Mouse (Mus musculus) erythroblast, embryonic 14.5 days (primary cell): Measurements from ENCODE around the gene Gfy.

ENCODE experiments used
- GATA1 ChIP-seq: IDR thresholded peaks from 2 replicates; pipeline ENCODE4 v1.6.1; 2012; ENCODE audit warnings: low read length, inconsistent platforms, mixed read lengths
- TAL1 ChIP-seq: IDR thresholded peaks from 3 replicates; pipeline ENCODE4 v1.6.1; 2012; ENCODE audit warnings: low read length, inconsistent platforms, mixed read lengths

GRCm38 (mm10) chr7:45145460-45145859, 33.9 kb downstream of the Gfy start:
- TF ChIP-seq TAL1 (no peak), GATA1 (no peak)
